Mouse (Mus musculus) MEL (cell line): ENCODE measurements around the gene Uchl4.

Experiments
- BHLHE40 ChIP-seq: IDR thresholded peaks from 2 replicates; pipeline ENCODE4 v1.6.1; 2012; ENCODE audit warnings: low read depth, mild to moderate bottlenecking, inconsistent platforms, low read length, improper control_type of control experiment, borderline replicate concordance
- CTCF ChIP-seq, 3 experiments: IDR thresholded peaks in 2 of 3; conservative IDR thresholded peaks in 1 of 3; 2 replicates each; pipeline ENCODE4 v1.5.1; 2011 to 2012; ENCODE audit warnings: low read length in 3 of 3, low read depth in 2 of 3, mild to moderate bottlenecking in 2 of 3, improper control_type of control experiment in 1 of 3, inconsistent platforms in 1 of 3, mixed read lengths in 1 of 3, moderate library complexity in 1 of 3; ENCODE audit not compliant: control insufficient read depth in 1 of 3, insufficient read depth in 1 of 3, poor library complexity in 1 of 3, severe bottlenecking in 1 of 3
- EP300 ChIP-seq, 2 experiments: IDR thresholded peaks; 2 replicates each; pipeline ENCODE4 v1.6.1; 2011; ENCODE audit warnings: improper control_type of control experiment in 2 of 2, low read length in 2 of 2, low read depth in 1 of 2, mild to moderate bottlenecking in 1 of 2
- GABPA ChIP-seq: IDR thresholded peaks from 2 replicates; pipeline ENCODE4 v1.6.1; 2012; ENCODE audit warnings: low read depth, mild to moderate bottlenecking, inconsistent platforms, low read length, improper control_type of control experiment, moderate library complexity
- HCFC1 ChIP-seq: IDR thresholded peaks from 2 replicates; pipeline ENCODE4 v1.6.1; 2012; ENCODE audit warnings: low read depth, mild to moderate bottlenecking, inconsistent platforms, low read length, improper control_type of control experiment, moderate library complexity
- MEF2A ChIP-seq: IDR thresholded peaks from 2 replicates; pipeline ENCODE4 v1.6.1; 2014; ENCODE audit warnings: low read depth, mild to moderate bottlenecking, inconsistent platforms, low read length, improper control_type of control experiment; ENCODE audit not compliant: poor library complexity, insufficient replicate concordance, severe bottlenecking; ENCODE audit errors: extremely low read depth
- MYC ChIP-seq: IDR thresholded peaks from 2 replicates; pipeline ENCODE4 v1.6.1; 2011; ENCODE audit warnings: low read depth, mild to moderate bottlenecking, low read length, improper control_type of control experiment, moderate library complexity
- NRF1 ChIP-seq: IDR thresholded peaks from 2 replicates; pipeline ENCODE4 v1.6.1; 2014; ENCODE audit warnings: low read depth, mild to moderate bottlenecking, inconsistent platforms, low read length, improper control_type of control experiment, moderate library complexity; ENCODE audit not compliant: poor library complexity, insufficient read depth, severe bottlenecking
- POLR2A ChIP-seq, 2 experiments: IDR thresholded peaks; 2 replicates each; pipeline ENCODE4 v1.6.1; 2011 to 2012; ENCODE audit warnings: low read length in 2 of 2, mild to moderate bottlenecking in 2 of 2, control low read depth in 1 of 2, improper control_type of control experiment in 1 of 2, low read depth in 1 of 2, moderate library complexity in 1 of 2; ENCODE audit not compliant: control insufficient read depth in 1 of 2, insufficient read depth in 1 of 2, poor library complexity in 1 of 2
- RCOR1 ChIP-seq: IDR thresholded peaks from 2 replicates; pipeline ENCODE4 v1.6.1; 2012; ENCODE audit warnings: low read depth, mild to moderate bottlenecking, inconsistent platforms, low read length, improper control_type of control experiment
- SIN3A ChIP-seq: IDR thresholded peaks from 2 replicates; pipeline ENCODE4 v1.6.1; 2012; ENCODE audit warnings: low read length, improper control_type of control experiment, inconsistent platforms
- UBTF ChIP-seq: IDR thresholded peaks from 2 replicates; pipeline ENCODE4 v1.6.1; 2012; ENCODE audit warnings: low read depth, mild to moderate bottlenecking, inconsistent platforms, low read length, improper control_type of control experiment, moderate library complexity, borderline replicate concordance; ENCODE audit not compliant: insufficient read depth
- USF1 ChIP-seq: IDR thresholded peaks from 2 replicates; pipeline ENCODE4 v1.6.1; 2014; ENCODE audit warnings: low read depth, mild to moderate bottlenecking, inconsistent platforms, low read length, improper control_type of control experiment, moderate library complexity
- USF2 ChIP-seq, 2 experiments: IDR thresholded peaks; 2 replicates each; pipeline ENCODE4 v1.6.1; 2011 to 2012; ENCODE audit warnings: improper control_type of control experiment in 2 of 2, low read length in 2 of 2, borderline replicate concordance in 1 of 2, inconsistent platforms in 1 of 2, low read depth in 1 of 2, mild to moderate bottlenecking in 1 of 2; ENCODE audit not compliant: insufficient read depth in 1 of 2

GRCm38 (mm10) chr9:64259906-64260305, 24.9 kb downstream of the Uchl4 start:
- no peak for TF ChIP-seq GABPA
- TF ChIP-seq MYC: no peak
- no peak for TF ChIP-seq USF1
- no peak for TF ChIP-seq POLR2A (IDR thresholded peaks at IDR 0.05; ENCODE audit: control insufficient read depth in 1 of 2, insufficient read depth in 1 of 2, low read depth in 1 of 2, low read length in 2 of 2, poor library complexity in 1 of 2)
- TF ChIP-seq CTCF (IDR thresholded peaks at IDR 0.05 in 2 of 3, conservative IDR thresholded peaks at IDR 0.05 in 1 of 3; ENCODE audit: control insufficient read depth in 1 of 3, insufficient read depth in 1 of 3, low read depth in 2 of 3, low read length in 3 of 3, poor library complexity in 1 of 3, severe bottlenecking in 1 of 3): no peak
- no peak for TF ChIP-seq MEF2A
- TF ChIP-seq USF2 (IDR thresholded peaks at IDR 0.05; ENCODE audit: borderline replicate concordance in 1 of 2, insufficient read depth in 1 of 2, low read depth in 1 of 2, low read length in 2 of 2): no peak
- no peak for TF ChIP-seq UBTF
- no peak for TF ChIP-seq EP300 (IDR thresholded peaks at IDR 0.05; ENCODE audit: low read depth in 1 of 2, low read length in 2 of 2)
- no peak for TF ChIP-seq SIN3A
- TF ChIP-seq NRF1: no peak
- TF ChIP-seq BHLHE40: no peak
- TF ChIP-seq RCOR1: no peak
- TF ChIP-seq HCFC1: no peak
